20 mouse cellular contexts compared by ENCODE assay signal in genomic region chr3:98510414-98510813, GRCm38 (mm10). TPM values are rescaled to one million over a fixed set of nuclear protein-coding genes. Genes with fewer than 3 reads are reported as not detected.
"Had no signal": no experiment of that assay in that cellular context is flagged by ENCODE, and none has a peak within 500 bp of the region (broad histone marks: within the 10 kb centered on the region; RNA-seq: fewer than 3 reads in every experiment).

Gene Hsd3b4 (minus strand): TSS chr3:98510514.

RNA-seq across cellular contexts. Expression of gene Hsd3b4, which starts in this region (rescaled TPM):
- polyA plus RNA-seq: cerebellum, adult 2 months; cortical plate, adult 2 months; embryonic facial prominence, embryonic 10.5 days; embryonic facial prominence, embryonic 11.5 days; embryonic facial prominence, embryonic 12.5 days; embryonic facial prominence, embryonic 13.5 days; embryonic facial prominence, embryonic 14.5 days; embryonic facial prominence, embryonic 15.5 days; erythroblast, embryonic 14.5 days; forebrain, embryonic 10.5 days; forebrain, embryonic 11.5 days; forebrain, embryonic 12.5 days; forebrain, embryonic 13.5 days; forebrain, embryonic 14.5 days; forebrain, embryonic 15.5 days; forebrain, embryonic 16.5 days; forebrain, postnatal 0 days; frontal cortex, adult 2 months; gonadal fat pad, adult 2 months; heart, adult 2 months had no signal
